Mouse (Mus musculus): ENCODE measurements at regions not wholly inside any gene's neighbourhood (a gene's known extent, or its start where the extent isn't known, plus 50 kb on each side); places are given as distances from the start of the nearest gene placed in this dataset.

GRCm38 (mm10) chr10:117997796-117998195, 143.8 kb upstream of the Mdm1 start:
- DNase-seq (ENCODE audit: low read depth) = no peak

GRCm38 (mm10) chr10:118000591-118000990, 141.0 kb upstream of the Mdm1 start:
- no peak for DNase-seq (ENCODE audit: low read depth)

GRCm38 (mm10) chr10:118001501-118001900, 140.1 kb upstream of the Mdm1 start:
- DNase-seq (ENCODE audit: low read depth) = no peak

GRCm38 (mm10) chr10:118001971-118002370, 139.6 kb upstream of the Mdm1 start:
- DNase-seq (ENCODE audit: low read depth) = no peak

- no peak for DNase-seq (ENCODE audit: low read depth)
Observed at GRCm38 (mm10) chr10:118002559-118002958, 139.1 kb upstream of the Mdm1 start.

GRCm38 (mm10) chr10:118003179-118003578, 138.4 kb upstream of the Mdm1 start:
- DNase-seq (ENCODE audit: low read depth) = no peak

GRCm38 (mm10) chr10:118003739-118004361, 137.8 kb upstream of the Mdm1 start:
- no peak for DNase-seq (ENCODE audit: low read depth)

GRCm38 (mm10) chr10:118004362-118004958, 137.2 kb upstream of the Mdm1 start:
- DNase-seq (ENCODE audit: low read depth) = no peak

GRCm38 (mm10) chr10:118006827-118007550, 134.6 kb upstream of the Mdm1 start:
- DNase-seq (ENCODE audit: low read depth) = no peak

- DNase-seq (ENCODE audit: low read depth) = no peak
Observed at GRCm38 (mm10) chr10:118007846-118008245, 133.8 kb upstream of the Mdm1 start.

- no peak for DNase-seq (ENCODE audit: low read depth)
Observed at GRCm38 (mm10) chr10:118011687-118012567, 129.7 kb upstream of the Mdm1 start.

- DNase-seq (ENCODE audit: low read depth) = peak; percentile 59
Observed at GRCm38 (mm10) chr10:118028831-118029230, 112.8 kb upstream of the Mdm1 start.

GRCm38 (mm10) chr10:118034401-118034800, 107.2 kb upstream of the Mdm1 start:
- DNase-seq (ENCODE audit: low read depth) = no peak

- DNase-seq (ENCODE audit: low read depth) = no peak
Observed at GRCm38 (mm10) chr10:118035035-118035434, 106.6 kb upstream of the Mdm1 start.

- no peak for DNase-seq (ENCODE audit: low read depth)
Observed at GRCm38 (mm10) chr10:118038465-118038864, 103.1 kb upstream of the Mdm1 start.

- no peak for DNase-seq (ENCODE audit: low read depth)
Observed at GRCm38 (mm10) chr10:118039056-118039455, 102.6 kb upstream of the Mdm1 start.

GRCm38 (mm10) chr10:118041068-118041467, 100.5 kb upstream of the Mdm1 start:
- no peak for DNase-seq (ENCODE audit: low read depth)

GRCm38 (mm10) chr10:118043761-118044160, 97.8 kb upstream of the Mdm1 start:
- DNase-seq (ENCODE audit: low read depth) = peak; percentile 26

GRCm38 (mm10) chr10:118044840-118045239, 96.8 kb upstream of the Mdm1 start:
- DNase-seq (ENCODE audit: low read depth) = no peak

GRCm38 (mm10) chr10:118045427-118045826, 96.2 kb upstream of the Mdm1 start:
- DNase-seq (ENCODE audit: low read depth) = no peak

GRCm38 (mm10) chr10:118046328-118046727, 95.3 kb upstream of the Mdm1 start:
- no peak for DNase-seq (ENCODE audit: low read depth)

- no peak for DNase-seq (ENCODE audit: low read depth)
Observed at GRCm38 (mm10) chr10:118046831-118047230, 94.8 kb upstream of the Mdm1 start.

All from fibroblast of lung, adult 2 months (primary cell).